Mouse (Mus musculus): ENCODE data around the gene Mctp2.

The Mctp2 gene

DNA sequence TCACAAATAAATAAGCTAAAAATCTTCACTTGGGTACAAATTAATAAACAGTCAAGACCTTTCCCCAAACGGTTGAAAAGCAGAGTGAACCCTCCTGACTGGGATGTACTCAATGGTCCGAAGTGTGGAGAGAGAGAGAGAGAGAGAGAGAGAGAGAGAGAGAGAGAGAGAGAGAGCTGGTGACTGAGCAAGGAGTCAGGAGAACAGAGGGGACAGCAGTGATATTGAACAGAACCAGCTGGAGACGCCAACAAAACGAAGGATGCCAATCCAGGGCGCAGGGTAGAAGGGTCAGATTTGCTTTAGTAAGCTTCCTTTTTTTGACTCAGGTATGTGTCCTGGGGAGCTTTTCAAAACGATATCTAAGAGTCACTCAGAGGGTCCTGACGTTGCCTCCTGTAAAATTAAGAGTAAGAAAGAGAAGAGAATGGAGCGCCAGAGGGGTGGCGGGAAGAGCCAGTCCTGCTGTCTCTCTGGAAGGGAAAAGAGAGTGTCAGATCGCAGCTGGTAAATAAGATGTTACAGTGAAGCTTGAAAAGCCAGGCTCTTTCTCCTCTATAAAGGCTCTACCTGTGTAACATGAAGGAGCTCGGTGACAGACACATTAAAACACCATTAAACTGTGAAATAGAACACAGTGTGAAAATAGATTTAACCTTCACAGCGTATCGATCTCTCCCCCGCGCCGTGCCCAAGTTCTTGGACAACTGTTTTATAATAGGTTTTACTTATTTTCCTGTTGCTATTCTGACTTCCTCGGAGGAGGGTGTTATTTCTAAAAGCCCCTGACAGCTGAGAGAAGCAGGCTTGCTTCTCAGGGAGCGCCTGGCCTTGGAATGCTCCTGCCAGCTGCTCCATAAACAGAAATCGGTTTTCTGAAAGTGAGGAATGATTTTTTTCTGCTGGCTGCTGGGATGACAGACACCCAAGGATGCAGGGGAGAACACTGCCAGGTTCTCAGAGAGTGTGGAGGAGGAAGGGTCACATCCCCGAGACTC lies 258.5 kb downstream of the Mctp2 start:
- POLR2A ChIA-PET = interaction anchor here in 3 of 4 experiments (0.6 to 0.9 kb wide), 3 partner anchors 82 to 248 kb away, joined by 3 to 4 read pairs (median 4); no protein-coding TSS in a partner anchor
- CTCF ChIA-PET = no interaction called here
